Comparison of ENCODE assay signal across 8 mouse cellular contexts in genomic region chr14:55863773-55864172, GRCm38 (mm10). TPM values are rescaled to one million over a fixed set of nuclear protein-coding genes. Genes with fewer than 3 reads are reported as not detected.
DNase-seq lines count a peak whose midpoint lies in the region; ATAC-seq and TF ChIP-seq lines count a peak whose summit lies in the region.

No protein-coding gene starts in this region.

- WGBS in forebrain, embryonic 10.5 days, result 49% methylated on average over 7 of the region's 7 CpGs
- WGBS in stomach, embryonic 14.5 days, result 26% methylated on average over 7 of the region's 7 CpGs

- peaks cover 28% of the 10 kb centered on the region for H3K4me1 ChIP-seq in forebrain, embryonic 10.5 days
- H3K4me1 ChIP-seq in stomach, embryonic 14.5 days (ENCODE audit: control insufficient read depth, insufficient read depth, low read length), result peaks cover 25% of the 10 kb centered on the region; the same call in 1 of the 2 replicates

- intact Hi-C loops in left cerebral cortex, adult 2 months (cut with DNase I), result loop anchor here (1.0 kb wide), 1 partner anchor 41 kb away; no protein-coding TSS in a partner anchor
- intact Hi-C loops in left cerebral cortex, postnatal 14 days (cut with DNase I), result loop anchor here (5.0 kb wide), 1 partner anchor 41 kb away; the partner anchor contains the start of gene Nfatc4

- peak; percentile 99 for ATAC-seq in megakaryocyte progenitor cell, adult 5-6 weeks (replicated peaks; ENCODE audit: poor library complexity)
- ATAC-seq in stomach, embryonic 14.5 days (ENCODE audit: insufficient number of reproducible peaks, insufficient read depth, low FRiP score, low read depth), result peak; percentile 54; the same call in 1 of the 2 replicates

- H3K36me3 ChIP-seq in forebrain, embryonic 10.5 days (replicated peaks), result peaks cover 81% of the 10 kb centered on the region
- H3K36me3 ChIP-seq in stomach, embryonic 14.5 days (ENCODE audit: control insufficient read depth, insufficient read depth, low read length), result peaks cover 46% of the 10 kb centered on the region

- H3K9ac ChIP-seq in stomach, embryonic 14.5 days (replicated peaks; ENCODE audit: low read depth, low read length), result no peak overlapping the region

- no peaks in the 10 kb centered on the region for H3K9me3 ChIP-seq in forebrain, embryonic 10.5 days
- no peaks in the 10 kb centered on the region for H3K9me3 ChIP-seq in stomach, embryonic 14.5 days (ENCODE audit: control insufficient read depth, low read depth, low read length)

- peak; percentile 100 for TF ChIP-seq CTCF in left cerebral cortex, adult 2 months (IDR thresholded peaks at IDR 0.05)

- DNase-seq in left cerebral cortex, adult 2 months (ENCODE audit: extremely low spot score in 1 of 2, low spot score in 2 of 2), result peak; percentile 53 to 73
- no peak for DNase-seq in left cerebral cortex, adult 11 months (ENCODE audit: low spot score)
- peak; percentile 62 for DNase-seq in brain, adult 2 months (ENCODE audit: low read depth, low spot score)
- DNase-seq in forebrain, embryonic 10.5 days (ENCODE audit: extremely low spot score, low spot score), result peak; percentile 69
- DNase-seq in heart, postnatal 4 days, result peak; percentile 89
- peak; percentile 36 to 72 for DNase-seq in left cerebral cortex, postnatal 14 days (ENCODE audit: low spot score in 2 of 2)

- no peak overlapping the region for H3K4me3 ChIP-seq in left cerebral cortex, adult 2 months
- no peak overlapping the region for H3K4me3 ChIP-seq in forebrain, embryonic 10.5 days
- H3K4me3 ChIP-seq in stomach, embryonic 14.5 days (ENCODE audit: low read depth, low read length), result no peak overlapping the region

- H3K4me2 ChIP-seq in stomach, embryonic 14.5 days (replicated peaks; ENCODE audit: low read depth, low read length), result no peak overlapping the region

- H3K27ac ChIP-seq in left cerebral cortex, adult 2 months, result no peak overlapping the region
- peak overlapping the region; percentile 36; the same call in 1 of the 2 replicates for H3K27ac ChIP-seq in forebrain, embryonic 10.5 days
- H3K27ac ChIP-seq in stomach, embryonic 14.5 days (ENCODE audit: low read length), result no peak overlapping the region

- H3K27me3 ChIP-seq in forebrain, embryonic 10.5 days (ENCODE audit: poor library complexity, severe bottlenecking), result no peaks in the 10 kb centered on the region
- no peaks in the 10 kb centered on the region for H3K27me3 ChIP-seq in stomach, embryonic 14.5 days (ENCODE audit: control insufficient read depth, insufficient read depth, low read length)

RNA-seq across cellular contexts. Expression of gene Nynrin, which starts 10.0 kb away (rescaled TPM):
- total RNA-seq in left cerebral cortex, adult 2 months (2021), result 1 to 10 TPM; 6.4 to 8.4 TPM
- 24.5 and 25.8 TPM in 2 replicates for polyA plus RNA-seq in forebrain, embryonic 10.5 days (2016; fragmentation: Nextera tagmentation; extraction: Ambion mirVana)
- total RNA-seq in heart, postnatal 4 days (2021), result 10 to 100 TPM; 36.0 to 36.3 TPM
- 1 to 10 TPM; 8.8 to 9.7 TPM for total RNA-seq in left cerebral cortex, postnatal 14 days (2021)
- 2.8 and 3.9 TPM in 2 replicates for total RNA-seq in megakaryocyte progenitor cell, adult 5-6 weeks (2015)
- 1.9 and 2.7 TPM in 2 replicates for total RNA-seq in megakaryocyte progenitor cell, adult 5-6 weeks (2017)
- polyA plus RNA-seq in stomach, embryonic 14.5 days (2014; fragmentation: Nextera tagmentation; extraction: Ambion mirVana), result 14.2 and 17.2 TPM in 2 replicates

RNA-seq across cellular contexts. Expression of gene Cbln3, which starts 20.4 kb away (rescaled TPM):
- total RNA-seq in left cerebral cortex, adult 2 months (2021), result under 1 TPM; 0.20 to 0.26 TPM
- polyA plus RNA-seq in forebrain, embryonic 10.5 days (2016; fragmentation: Nextera tagmentation; extraction: Ambion mirVana), result 0.10 and 0.12 TPM in 2 replicates
- total RNA-seq in heart, postnatal 4 days (2021), result under 1 TPM; 0.62 to 0.65 TPM
- 1 to 10 TPM in 1 of 2 experiments, under 1 TPM in 1; 0.23 to 1.1 TPM for total RNA-seq in left cerebral cortex, postnatal 14 days (2021)
- 0.17 TPM in 1 of 2 replicates, not detected in the other for total RNA-seq in megakaryocyte progenitor cell, adult 5-6 weeks (2015)
- 0.07 TPM in 1 of 2 replicates, not detected in the other for total RNA-seq in megakaryocyte progenitor cell, adult 5-6 weeks (2017)
- 0.36 and 0.45 TPM in 2 replicates for polyA plus RNA-seq in stomach, embryonic 14.5 days (2014; fragmentation: Nextera tagmentation; extraction: Ambion mirVana)

RNA-seq across cellular contexts. Expression of gene Khnyn, which starts 21.0 kb away (rescaled TPM):
- 10 to 100 TPM; 11.9 to 12.0 TPM for total RNA-seq in left cerebral cortex, adult 2 months (2021)
- 22.7 and 25.3 TPM in 2 replicates for polyA plus RNA-seq in forebrain, embryonic 10.5 days (2016; fragmentation: Nextera tagmentation; extraction: Ambion mirVana)
- 10 to 100 TPM; 11.6 to 12.0 TPM for total RNA-seq in heart, postnatal 4 days (2021)
- 10 to 100 TPM; 10.4 to 10.8 TPM for total RNA-seq in left cerebral cortex, postnatal 14 days (2021)
- total RNA-seq in megakaryocyte progenitor cell, adult 5-6 weeks (2015), result 4.6 and 6.1 TPM in 2 replicates
- total RNA-seq in megakaryocyte progenitor cell, adult 5-6 weeks (2017), result 14.3 and 15.3 TPM in 2 replicates
- 10.4 TPM in 2 replicates for polyA plus RNA-seq in stomach, embryonic 14.5 days (2014; fragmentation: Nextera tagmentation; extraction: Ambion mirVana)

RNA-seq across cellular contexts. Expression of gene Sdr39u1, which starts 36.3 kb away (rescaled TPM):
- 10 to 100 TPM; 91.3 to 96.9 TPM for total RNA-seq in left cerebral cortex, adult 2 months (2021)
- polyA plus RNA-seq in forebrain, embryonic 10.5 days (2016; fragmentation: Nextera tagmentation; extraction: Ambion mirVana), result 41.9 and 48.9 TPM in 2 replicates
- 10 to 100 TPM; 57.0 to 61.3 TPM for total RNA-seq in heart, postnatal 4 days (2021)
- 10 to 100 TPM; 85.8 to 94.6 TPM for total RNA-seq in left cerebral cortex, postnatal 14 days (2021)
- 11.7 and 18.2 TPM in 2 replicates for total RNA-seq in megakaryocyte progenitor cell, adult 5-6 weeks (2015)
- 4.2 and 6.9 TPM in 2 replicates for total RNA-seq in megakaryocyte progenitor cell, adult 5-6 weeks (2017)
- polyA plus RNA-seq in stomach, embryonic 14.5 days (2014; fragmentation: Nextera tagmentation; extraction: Ambion mirVana), result 64.4 and 71.5 TPM in 2 replicates

RNA-seq across cellular contexts. Expression of gene Nfatc4, which starts 40.8 kb away (rescaled TPM):
- total RNA-seq in left cerebral cortex, adult 2 months (2021), result 1 to 10 TPM; 1.1 to 2.6 TPM
- polyA plus RNA-seq in forebrain, embryonic 10.5 days (2016; fragmentation: Nextera tagmentation; extraction: Ambion mirVana), result 37.9 and 39.1 TPM in 2 replicates
- 10 to 100 TPM; 12.7 to 13.3 TPM for total RNA-seq in heart, postnatal 4 days (2021)
- total RNA-seq in left cerebral cortex, postnatal 14 days (2021), result 1 to 10 TPM; 3.0 to 4.0 TPM
- total RNA-seq in megakaryocyte progenitor cell, adult 5-6 weeks (2015), result not detected in 2 replicates
- total RNA-seq in megakaryocyte progenitor cell, adult 5-6 weeks (2017), result not detected in 2 replicates
- polyA plus RNA-seq in stomach, embryonic 14.5 days (2014; fragmentation: Nextera tagmentation; extraction: Ambion mirVana), result 54.9 and 56.6 TPM in 2 replicates
